Mouse (Mus musculus) neural tube, embryonic 14.5 days (tissue): ENCODE data around the gene Tuba3a. TPM values are rescaled to one million over a fixed set of nuclear protein-coding genes. Genes with fewer than 3 reads are reported as not detected.
A peak's percentile ranks its signal among the peaks of the same experiment; 100 is the strongest.
"Not testable (repeated sequence)": the region's sequence is repeated elsewhere in the genome, so short reads cannot be mapped to it uniquely, and the experiment has no call there.

Experiments used
- ATAC-seq: fragments of 200-750 bp; cut with Nextera tagmentation; 2 replicates; pipeline ENCODE4 v1.8.0; 2017; ENCODE audit warnings: low read depth, mild to moderate bottlenecking, moderate TSS enrichment, moderate library complexity
- H3K27ac ChIP-seq: fragments of 300-500 bp; sonication (generic); 2 replicates; pipeline ENCODE4 v1.5.1; 2014; ENCODE audit warnings: low read depth, mild to moderate bottlenecking, control low read depth, low read length, moderate library complexity, mixed read lengths
- H3K27me3 ChIP-seq: fragments of 300-500 bp; sonication (generic); 2 replicates; pipeline ENCODE4 v1.6.1; 2014; ENCODE audit warnings: low read length; ENCODE audit not compliant: control insufficient read depth, insufficient read depth
- H3K36me3 ChIP-seq: fragments of 300-500 bp; sonication (generic); 2 replicates; pipeline ENCODE4 v1.6.1; 2014; ENCODE audit warnings: low read length, mixed read lengths; ENCODE audit not compliant: control insufficient read depth, insufficient read depth
- H3K4me1 ChIP-seq: fragments of 300-500 bp; sonication (generic); 2 replicates; pipeline ENCODE4 v1.6.1; 2014; ENCODE audit warnings: low read length; ENCODE audit not compliant: control insufficient read depth, insufficient read depth
- H3K4me2 ChIP-seq: fragments of 300-500 bp; sonication (generic); 2 replicates; pipeline ENCODE4 v1.6.1; 2014; ENCODE audit warnings: mild to moderate bottlenecking, low read depth, low read length, control low read depth
- H3K4me3 ChIP-seq: fragments of 300-500 bp; sonication (generic); 2 replicates; pipeline ENCODE4 v1.5.1; 2014; ENCODE audit warnings: low read depth, low read length, control low read depth, mixed read lengths
- H3K9ac ChIP-seq: fragments of 300-500 bp; sonication (generic); replicated peaks from 2 replicates; pipeline ENCODE4 v1.6.1; 2014; ENCODE audit warnings: low read depth, mild to moderate bottlenecking, control low read depth, low read length, mixed read lengths
- H3K9me3 ChIP-seq: fragments of 300-500 bp; sonication (generic); 2 replicates; pipeline ENCODE4 v1.6.1; 2016; ENCODE audit warnings: low read length; ENCODE audit not compliant: control insufficient read depth
- WGBS: fragments of 180-500 bp; shearing (Covaris S2); extraction: QIAGEN DNeasy Blood & Tissue Kit; methylation state at CpG from one replicate; pipeline ENCODE4 v1.1.7; 2014; 5-methylcytosine and 5-hydroxymethylcytosine counted together
- polyA plus RNA-seq: library from polyadenylated mRNA; unstranded; fragments of >200 nt; fragmentation: Nextera tagmentation; extraction: Ambion mirVana; gene quantifications from 2 replicates; pipeline ENCODE4 v1.2.1, GENCODE M21; 2014

Gene Tuba3a
- polyA plus RNA-seq, 1 experiment from 2014 or later = not detected

GRCm38 (mm10) chr6:125312171-125312570 is 26.3 kb upstream of the Tuba3a start:
- no peak overlapping the region for H3K27ac ChIP-seq
- no peaks in the 10 kb centered on the region for H3K36me3 ChIP-seq
- no peak overlapping the region for H3K4me3 ChIP-seq
- ATAC-seq = no peak
- H3K27me3 ChIP-seq = no peaks in the 10 kb centered on the region
- peak overlapping the region; percentile 56; the same call in 1 of the 2 replicates for H3K4me2 ChIP-seq
- peaks cover 6% of the 10 kb centered on the region; the same call in 1 of the 2 replicates for H3K4me1 ChIP-seq
- no peaks in the 10 kb centered on the region for H3K9me3 ChIP-seq
- H3K9ac ChIP-seq = no peak overlapping the region
- 91% methylated on average over 9 of the region's 9 CpGs for WGBS

GRCm38 (mm10) chr6:125309406-125309805 is 23.6 kb upstream of the Tuba3a start:
- no peaks in the 10 kb centered on the region for H3K36me3 ChIP-seq
- H3K27ac ChIP-seq = no peak overlapping the region
- WGBS = 29% methylated on average over 5 of the region's 5 CpGs
- peaks cover 6% of the 10 kb centered on the region; the same call in 1 of the 2 replicates for H3K4me1 ChIP-seq
- no peak overlapping the region for H3K4me2 ChIP-seq
- ATAC-seq = no peak
- H3K9me3 ChIP-seq = no peaks in the 10 kb centered on the region
- H3K9ac ChIP-seq = no peak overlapping the region
- H3K27me3 ChIP-seq = no peaks in the 10 kb centered on the region
- H3K4me3 ChIP-seq = no peak overlapping the region

GRCm38 (mm10) chr6:125308921-125309320 is 23.1 kb upstream of the Tuba3a start:
- H3K4me1 ChIP-seq = peaks cover 5% of the 10 kb centered on the region; the same call in 1 of the 2 replicates
- 14% methylated on average over 13 of the region's 13 CpGs for WGBS
- H3K9ac ChIP-seq = no peak overlapping the region
- no peak overlapping the region for H3K27ac ChIP-seq
- H3K4me2 ChIP-seq = no peak overlapping the region
- no peaks in the 10 kb centered on the region for H3K36me3 ChIP-seq
- H3K4me3 ChIP-seq = no peak overlapping the region
- H3K27me3 ChIP-seq = no peaks in the 10 kb centered on the region
- ATAC-seq = peak; percentile 38; the same call in 1 of the 2 replicates
- H3K9me3 ChIP-seq = no peaks in the 10 kb centered on the region

- Histone ChIP-seq H3K27me3 (no peaks in the 10 kb centered on the region), H3K27ac (no peak overlapping the region), H3K9me3 (no peaks in the 10 kb centered on the region), H3K9ac (no peak overlapping the region), H3K36me3 (no peaks in the 10 kb centered on the region), H3K4me1 (no peaks in the 10 kb centered on the region), H3K4me2 (no peak overlapping the region), H3K4me3 (no peak overlapping the region)
- 94% methylated on average over 5 of the region's 5 CpGs for WGBS
- no peak for ATAC-seq
Observed at GRCm38 (mm10) chr6:125307091-125307490, 21.2 kb upstream of the Tuba3a start.

- no peak overlapping the region for H3K4me3 ChIP-seq
- ATAC-seq = no peak
- no peaks in the 10 kb centered on the region for H3K4me1 ChIP-seq
- H3K9ac ChIP-seq = no peak overlapping the region
- WGBS = 86% methylated on average over 6 of the region's 6 CpGs
- H3K36me3 ChIP-seq = no peaks in the 10 kb centered on the region
- no peak overlapping the region for H3K4me2 ChIP-seq
- no peak overlapping the region for H3K27ac ChIP-seq
- H3K9me3 ChIP-seq = no peaks in the 10 kb centered on the region
- H3K27me3 ChIP-seq = no peaks in the 10 kb centered on the region
Observed at GRCm38 (mm10) chr6:125305465-125305864, 19.6 kb upstream of the Tuba3a start.

- 90% methylated on average over 7 of the region's 7 CpGs for WGBS
- not testable (repeated sequence) for H3K4me3 ChIP-seq, H3K9ac ChIP-seq, H3K27me3 ChIP-seq, H3K4me2 ChIP-seq, H3K9me3 ChIP-seq, H3K4me1 ChIP-seq, H3K36me3 ChIP-seq, ATAC-seq, H3K27ac ChIP-seq
Observed at GRCm38 (mm10) chr6:125304408-125304807, 18.6 kb upstream of the Tuba3a start.

GRCm38 (mm10) chr6:125303242-125303641 is 17.4 kb upstream of the Tuba3a start:
- no peaks in the 10 kb centered on the region for H3K27me3 ChIP-seq
- no peaks in the 10 kb centered on the region for H3K9me3 ChIP-seq
- H3K4me2 ChIP-seq = no peak overlapping the region
- H3K36me3 ChIP-seq = no peaks in the 10 kb centered on the region
- H3K4me3 ChIP-seq = no peak overlapping the region
- no peak overlapping the region for H3K9ac ChIP-seq
- no peaks in the 10 kb centered on the region for H3K4me1 ChIP-seq
- ATAC-seq = no peak
- H3K27ac ChIP-seq = no peak overlapping the region
- WGBS = 46% methylated on average over 4 of the region's 4 CpGs

GRCm38 (mm10) chr6:125302231-125302982 is 16.6 kb upstream of the Tuba3a start:
- no peak overlapping the region for H3K4me2 ChIP-seq
- no peaks in the 10 kb centered on the region for H3K27me3 ChIP-seq

GRCm38 (mm10) chr6:125300982-125301381 is 15.1 kb upstream of the Tuba3a start:
- no peak for ATAC-seq
- no peak overlapping the region for H3K4me3 ChIP-seq
- H3K27me3 ChIP-seq = no peaks in the 10 kb centered on the region
- 90% methylated on average over 1 of the region's 1 CpGs for WGBS
- no peak overlapping the region for H3K9ac ChIP-seq
- H3K4me1 ChIP-seq = no peaks in the 10 kb centered on the region
- no peaks in the 10 kb centered on the region for H3K9me3 ChIP-seq
- no peaks in the 10 kb centered on the region for H3K36me3 ChIP-seq
- no peak overlapping the region for H3K4me2 ChIP-seq
- no peak overlapping the region for H3K27ac ChIP-seq

More at GRCm38 (mm10) chr6:125302231-125302982, 16.6 kb upstream of the Tuba3a start:
- 88% methylated on average over 24 of the region's 24 CpGs for WGBS
- Histone ChIP-seq H3K4me1 (no peaks in the 10 kb centered on the region), H3K9me3 (no peaks in the 10 kb centered on the region), H3K36me3 (no peaks in the 10 kb centered on the region), H3K4me3 (no peak overlapping the region), H3K9ac (no peak overlapping the region), H3K27ac (no peak overlapping the region)
- no peak for ATAC-seq
